Mouse (Mus musculus) fibroblast of lung, adult 2 months (primary cell): ENCODE results near the gene Wnk1.
A peak's percentile ranks its signal among the peaks of the same experiment; 100 is the strongest.

Source experiments
- DNase-seq: peaks from one replicate; pipeline ENCODE4 v3.0.0-alpha.2; 2011; ENCODE audit warnings: low read depth

Gene Wnk1

DNA sequence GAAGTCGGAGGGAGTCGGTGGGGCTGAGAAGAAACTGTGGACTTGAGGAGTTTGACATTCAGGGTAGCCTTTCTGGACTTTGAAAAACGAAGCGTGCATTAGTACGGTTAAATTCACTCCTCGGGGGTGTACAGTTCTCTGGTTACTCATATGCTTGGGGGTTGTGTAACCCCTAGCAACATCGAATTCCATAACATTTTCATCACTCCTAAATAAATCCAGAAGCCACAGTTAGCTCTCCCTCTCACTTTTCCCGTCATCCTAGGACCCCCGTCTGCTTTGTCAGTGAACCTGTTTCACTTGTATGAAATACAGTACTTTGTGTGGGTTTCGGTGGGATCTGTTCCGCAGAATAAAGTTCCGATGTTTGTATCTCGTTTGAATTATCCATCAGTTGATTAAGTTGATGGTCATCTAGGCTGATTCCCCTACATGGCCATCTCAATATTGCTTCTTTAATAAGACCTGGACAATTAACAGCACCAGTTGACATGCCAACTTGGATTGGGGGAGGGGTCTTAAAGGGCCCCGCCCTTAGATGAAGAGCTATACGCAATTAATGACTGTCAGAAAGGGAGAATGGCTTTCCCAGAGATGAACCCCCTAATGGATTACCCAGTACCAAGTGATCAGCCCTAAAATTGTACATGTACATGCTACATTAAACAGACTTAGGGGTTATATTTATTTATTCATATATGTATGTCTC, 135.2 kb downstream of the Wnk1 start:
- DNase-seq = peak; percentile 17

DNA sequence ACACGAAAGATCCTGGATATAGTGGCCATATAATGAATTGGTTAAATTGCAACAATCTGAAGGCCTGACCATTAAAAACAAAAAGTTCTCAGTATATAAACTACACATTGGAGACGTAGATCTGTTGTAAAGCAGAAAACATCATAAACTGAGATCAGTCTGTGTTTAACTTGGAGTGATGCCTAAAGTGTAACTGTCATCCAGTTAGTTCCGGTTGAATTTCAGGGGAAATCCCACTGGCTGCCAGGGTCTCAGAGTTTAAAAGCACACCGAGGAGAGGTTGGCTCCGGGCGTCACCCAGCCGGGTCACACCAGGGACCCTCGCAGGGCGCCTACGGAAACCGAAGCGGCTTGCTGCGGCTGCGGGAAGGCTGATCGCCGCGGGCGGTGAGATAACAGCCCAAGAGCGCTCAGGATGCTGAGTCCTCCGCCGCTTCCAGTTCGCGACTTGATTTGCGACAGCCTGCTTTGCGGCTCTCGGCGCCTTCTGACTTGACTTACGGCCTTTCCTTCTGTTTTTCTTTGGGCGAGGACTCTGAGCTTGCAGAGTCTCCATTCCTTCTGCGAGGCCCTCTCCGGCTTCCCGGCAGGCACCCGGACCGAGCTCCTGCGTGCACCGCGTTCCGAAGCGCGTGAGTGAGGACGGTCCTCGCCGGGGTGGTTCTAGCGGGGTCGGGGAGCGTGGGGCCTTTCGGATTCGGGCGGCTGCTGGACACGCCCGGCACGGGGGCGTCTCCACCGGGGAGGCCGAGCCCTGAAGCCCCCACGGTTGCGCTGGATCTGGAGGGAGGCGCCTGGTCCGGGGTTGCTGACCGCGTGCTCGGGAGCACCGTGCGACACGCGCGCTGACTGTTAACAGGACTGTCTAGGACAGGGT, 136.0 kb downstream of the Wnk1 start, which contains the start of gene Rad52:
Rad52 (plus strand) TSS at position 495 of the 877 bp plus-strand sequence.
- DNase-seq = peak; percentile 80

DNA sequence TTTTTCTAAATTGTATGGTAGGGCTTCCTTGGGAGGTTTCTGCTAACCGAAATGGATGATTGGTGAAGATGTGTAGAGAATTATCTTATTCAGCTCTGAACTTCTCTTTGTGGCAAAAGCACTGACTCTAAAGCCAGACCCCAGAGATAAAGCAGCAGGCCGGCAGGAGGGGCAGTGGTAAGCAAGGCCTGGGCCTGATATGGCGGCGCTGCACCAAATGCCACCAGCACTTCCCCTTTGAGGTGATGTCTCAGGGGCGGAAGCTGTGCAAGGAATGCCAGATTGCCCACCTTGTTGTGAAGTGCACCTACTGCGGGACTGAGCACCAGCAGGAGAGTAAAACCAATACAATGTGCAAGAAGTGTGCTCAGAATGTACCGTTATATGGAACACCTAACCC, 145.8 kb downstream of the Wnk1 start:
- DNase-seq = no peak

DNA sequence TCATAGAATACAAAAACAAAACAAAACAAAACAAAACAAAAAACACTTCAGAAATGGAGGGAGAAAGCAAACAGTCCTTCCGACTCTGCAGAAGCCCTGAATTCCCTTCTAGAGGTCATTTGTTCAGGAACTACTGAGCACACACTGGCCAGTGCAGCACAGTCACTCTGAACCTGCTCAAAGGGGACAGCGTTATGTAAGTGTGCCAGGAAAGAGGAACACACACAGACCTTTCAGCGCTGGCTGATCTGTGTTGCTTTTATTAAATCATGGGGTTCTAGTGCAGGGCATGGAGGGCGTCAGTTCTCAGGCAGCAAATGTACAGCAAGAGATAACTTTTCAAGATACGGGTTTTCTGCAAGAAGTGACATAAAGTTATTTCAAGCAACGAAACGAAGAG, 155.3 kb downstream of the Wnk1 start:
- DNase-seq = no peak
